Mouse (Mus musculus) liver, postnatal 0 days (tissue): ENCODE measurements around the gene Adarb1.

ENCODE experiments used
- CTCF ChIP-seq: sonication (generic); IDR thresholded peaks from 2 replicates; pipeline ENCODE4 v1.5.1; 2016; ENCODE audit warnings: antibody characterized with exemption, low read depth
- EP300 ChIP-seq: IDR thresholded peaks from 2 replicates; pipeline ENCODE4 v1.6.1; 2016; ENCODE audit warnings: antibody characterized with exemption, low read depth, mild to moderate bottlenecking

DNA sequence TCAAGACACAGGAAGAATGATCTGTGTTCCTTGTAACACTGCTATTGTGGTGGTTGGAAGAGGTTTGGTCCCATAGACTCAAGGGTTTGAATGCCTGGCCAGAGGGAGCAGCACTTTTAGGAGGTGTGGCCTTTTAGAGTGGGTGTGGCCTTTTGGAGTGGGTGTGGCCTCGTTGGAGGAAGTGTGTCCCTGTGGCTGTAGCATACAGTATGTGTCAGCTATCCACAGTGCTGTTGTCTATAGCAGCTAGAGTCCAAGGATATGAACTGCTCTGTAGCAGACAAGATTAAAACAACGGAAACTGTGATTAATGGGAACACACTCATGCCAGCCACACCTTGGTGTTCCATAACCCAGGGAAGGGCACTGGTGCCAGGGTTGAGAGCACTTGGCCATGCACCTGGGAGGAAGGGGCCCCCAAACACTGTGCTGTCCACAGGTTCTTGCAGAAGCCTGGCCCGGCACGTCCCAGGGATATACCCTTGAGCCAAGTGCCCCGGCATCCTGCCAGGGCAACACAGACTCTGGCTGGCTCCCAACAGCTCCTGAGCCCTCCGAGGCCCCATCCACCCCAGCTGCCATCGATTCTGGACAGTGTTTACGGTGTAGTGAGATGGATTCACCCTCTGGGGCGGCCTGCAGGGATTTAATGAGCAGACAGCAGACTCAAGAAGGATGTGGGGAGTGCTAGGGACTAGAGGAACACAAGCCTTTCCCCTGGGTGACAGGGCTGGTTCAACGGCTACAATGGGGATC is 46.3 kb upstream of the Adarb1 start:
- TF ChIP-seq CTCF, result no peak
- TF ChIP-seq EP300, result no peak
